Mouse (Mus musculus) heart, adult 2 months (tissue): Measurements from ENCODE around the gene Golga5.

Experiments used
- CTCF ChIP-seq: fragments of 200-600 bp; IDR thresholded peaks from 2 replicates; pipeline ENCODE4 v1.8.1; 2022; ENCODE audit warnings: antibody characterized with exemption, mild to moderate bottlenecking, moderate library complexity
- EP300 ChIP-seq: fragments of 200-500 bp; IDR thresholded peaks from 2 replicates; pipeline ENCODE4 v1.6.1; 2011; ENCODE audit warnings: low read depth, low read length, control low read depth; ENCODE audit not compliant: insufficient read depth
- POLR2A ChIP-seq: fragments of 200-500 bp; IDR thresholded peaks from 2 replicates; pipeline ENCODE4 v1.6.1; 2011; ENCODE audit warnings: mild to moderate bottlenecking, low read depth, low read length, control low read depth; ENCODE audit not compliant: insufficient read depth

GRCm38 (mm10) chr12:102438983-102439631, 29.8 kb upstream of the Golga5 start:
- no peak for TF ChIP-seq CTCF
- no peak for TF ChIP-seq POLR2A
- no peak for TF ChIP-seq EP300
